Mouse (Mus musculus): ENCODE results near the gene Tmem260.

- no peak for TF ChIP-seq POLR2A (IDR thresholded peaks at IDR 0.05; ENCODE audit: low read depth, low read length)
- no peak for TF ChIP-seq CTCF (IDR thresholded peaks at IDR 0.05; ENCODE audit: borderline replicate concordance, insufficient read depth, low read length)
Observed at GRCm38 (mm10) chr14:48503691-48504565, 58.0 kb downstream of the Tmem260 start.

All from embryonic fibroblast, embryonic 13.5 days (primary cell).